Mouse (Mus musculus): ENCODE results near the gene Dlgap1.

DNA sequence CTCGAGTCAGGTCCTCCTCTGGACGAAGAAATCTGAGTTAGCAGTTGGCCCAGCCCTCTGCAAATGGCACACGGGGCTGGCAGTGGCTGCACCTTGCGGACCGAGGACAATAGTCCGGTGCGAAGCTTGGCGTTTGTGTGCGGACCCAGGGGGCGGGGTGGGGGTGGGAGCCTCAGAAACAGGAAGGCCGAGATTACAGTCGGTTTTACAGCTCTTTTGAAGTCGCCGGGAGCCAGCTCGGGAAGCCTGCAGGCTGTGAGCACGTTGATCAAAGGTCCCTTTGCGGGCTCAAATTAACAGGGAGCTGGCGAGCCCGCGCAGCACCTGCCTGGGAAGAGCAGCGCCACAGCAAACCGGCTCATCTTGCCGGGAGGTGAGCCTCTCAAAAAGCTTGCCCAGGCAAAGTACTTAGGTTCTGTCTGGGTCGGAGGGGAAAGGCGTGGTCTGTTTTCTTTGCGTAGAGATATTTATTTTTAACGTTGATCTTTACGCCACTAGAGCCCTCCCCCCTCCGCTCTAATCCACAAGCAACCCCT is 865.6 kb downstream of the Dlgap1 start:
- TF ChIP-seq CTCF (IDR thresholded peaks at IDR 0.05; ENCODE audit: borderline replicate concordance, insufficient read depth, low read length) (no peak), POLR2A (IDR thresholded peaks at IDR 0.05; ENCODE audit: low read depth, low read length) (no peak)

All from embryonic fibroblast, embryonic 13.5 days (primary cell).